Mouse (Mus musculus) heart, embryonic 11.5 days (tissue): ENCODE results near the gene Duox1. TPM values are rescaled to one million over a fixed set of nuclear protein-coding genes. Genes with fewer than 3 reads are reported as not detected.

ENCODE experiments used
- ATAC-seq: fragments of 200-750 bp; cut with Nextera tagmentation; replicated peaks from 2 replicates; pipeline ENCODE4 v1.8.0; 2017; ENCODE audit warnings: moderate library complexity; ENCODE audit not compliant: insufficient number of reproducible peaks, low FRiP score, low TSS enrichment
- H3K27ac ChIP-seq: fragments of 300-500 bp; sonication (generic); 2 replicates; pipeline ENCODE4 v1.5.1; 2014; ENCODE audit warnings: mild to moderate bottlenecking, low read depth, low read length
- H3K27me3 ChIP-seq: fragments of 300-500 bp; sonication (generic); 2 replicates; pipeline ENCODE4 v1.6.1; 2014; ENCODE audit warnings: mild to moderate bottlenecking, low read length, mixed read lengths; ENCODE audit not compliant: control insufficient read depth, insufficient read depth
- H3K36me3 ChIP-seq: fragments of 300-500 bp; sonication (generic); 2 replicates; pipeline ENCODE4 v1.6.1; 2014; ENCODE audit warnings: mild to moderate bottlenecking, low read length, moderate library complexity, mixed read lengths; ENCODE audit not compliant: control insufficient read depth, insufficient read depth
- H3K4me1 ChIP-seq: fragments of 300-500 bp; sonication (generic); 2 replicates; pipeline ENCODE4 v1.6.1; 2014; ENCODE audit warnings: low read length; ENCODE audit not compliant: control insufficient read depth, insufficient read depth
- H3K4me2 ChIP-seq: fragments of 300-500 bp; sonication (generic); 2 replicates; pipeline ENCODE4 v1.6.1; 2014; ENCODE audit warnings: mild to moderate bottlenecking, moderate library complexity
- H3K4me3 ChIP-seq: fragments of 300-500 bp; sonication (generic); 2 replicates; pipeline ENCODE4 v1.5.1; 2014; ENCODE audit warnings: low read depth, low read length
- H3K9ac ChIP-seq: fragments of 300-500 bp; sonication (generic); 2 replicates; pipeline ENCODE4 v1.6.1; 2014; ENCODE audit warnings: mild to moderate bottlenecking, low read depth, low read length, moderate library complexity
- H3K9me3 ChIP-seq: fragments of 300-500 bp; sonication (generic); replicated peaks from 2 replicates; pipeline ENCODE4 v1.6.1; 2016; ENCODE audit warnings: low read length; ENCODE audit not compliant: control insufficient read depth
- WGBS: fragments of 180-500 bp; shearing (Covaris S2); extraction: QIAGEN DNeasy Blood & Tissue Kit; methylation state at CpG from one replicate; pipeline ENCODE4 v1.1.7; 2014; ENCODE audit not compliant: insufficient replicate concordance; 5-methylcytosine and 5-hydroxymethylcytosine counted together
- polyA plus RNA-seq: library from polyadenylated mRNA; unstranded; fragments of >200 nt; fragmentation: Nextera tagmentation; extraction: Ambion mirVana; gene quantifications from 2 replicates; pipeline ENCODE4 v1.2.1, GENCODE M21; 2014

Gene Duox1
- polyA plus RNA-seq, 1 experiment from 2014 or later = not detected

- H3K27ac ChIP-seq = no peak overlapping the region
- H3K36me3 ChIP-seq = no peaks in the 10 kb centered on the region
- H3K4me3 ChIP-seq = no peak overlapping the region
- no peak overlapping the region for H3K4me2 ChIP-seq
- peaks cover 3% of the 10 kb centered on the region for H3K4me1 ChIP-seq
- no peak for ATAC-seq
- 72% methylated on average over 1 of the region's 1 CpGs for WGBS
- peaks cover 10% of the 10 kb centered on the region for H3K27me3 ChIP-seq
- H3K9ac ChIP-seq = no peak overlapping the region
- no peaks in the 10 kb centered on the region for H3K9me3 ChIP-seq
Measured at GRCm38 (mm10) chr2:122372541-122372940, 57.1 kb downstream of the Duox1 start.

- WGBS = 73% methylated on average over 5 of the region's 5 CpGs
- H3K27ac ChIP-seq = no peak overlapping the region
- no peak overlapping the region for H3K9ac ChIP-seq
- no peak for ATAC-seq
- H3K4me2 ChIP-seq = no peak overlapping the region
- H3K27me3 ChIP-seq = peaks cover 10% of the 10 kb centered on the region
- H3K9me3 ChIP-seq = no peaks in the 10 kb centered on the region
- no peak overlapping the region for H3K4me3 ChIP-seq
- no peaks in the 10 kb centered on the region for H3K36me3 ChIP-seq
- H3K4me1 ChIP-seq = no peaks in the 10 kb centered on the region
Measured at GRCm38 (mm10) chr2:122374012-122374411, 58.5 kb downstream of the Duox1 start.

- 25% methylated on average over 23 of the region's 23 CpGs for WGBS
- H3K27ac ChIP-seq = no peak overlapping the region
- no peaks in the 10 kb centered on the region for H3K4me1 ChIP-seq
- no peak for ATAC-seq
- peaks cover 10% of the 10 kb centered on the region for H3K27me3 ChIP-seq
- H3K9ac ChIP-seq = peak overlapping the region; percentile 69
- H3K36me3 ChIP-seq = no peaks in the 10 kb centered on the region
- H3K9me3 ChIP-seq = no peaks in the 10 kb centered on the region
- H3K4me2 ChIP-seq = peak overlapping the region; percentile 66
- peak overlapping the region; percentile 76 for H3K4me3 ChIP-seq
Measured at GRCm38 (mm10) chr2:122374666-122375331, 59.3 kb downstream of the Duox1 start.

GRCm38 (mm10) chr2:122375391-122375991 is 60.0 kb downstream of the Duox1 start:
- Histone ChIP-seq H3K27me3 (peaks cover 5% of the 10 kb centered on the region), H3K9me3 (no peaks in the 10 kb centered on the region), H3K36me3 (no peaks in the 10 kb centered on the region), H3K4me1 (no peaks in the 10 kb centered on the region), H3K9ac (peak overlapping the region; percentile 74), H3K4me2 (peak overlapping the region; percentile 91), H3K27ac (peak overlapping the region; percentile 81), H3K4me3 (peak overlapping the region; percentile 76)
- ATAC-seq = peak; percentile 69
- under 1% methylated on average over 32 of the region's 32 CpGs for WGBS

GRCm38 (mm10) chr2:122376041-122376561 is 60.6 kb downstream of the Duox1 start:
- Histone ChIP-seq H3K9me3 (no peaks in the 10 kb centered on the region), H3K4me2 (peak overlapping the region; percentile 91), H3K9ac (peak overlapping the region; percentile 74), H3K4me3 (peak overlapping the region; percentile 76), H3K27me3 (peaks cover under 1% of the 10 kb centered on the region), H3K4me1 (no peaks in the 10 kb centered on the region), H3K36me3 (no peaks in the 10 kb centered on the region), H3K27ac (peak overlapping the region; percentile 81)
- ATAC-seq = no peak
- WGBS = 0% methylated on average over 22 of the region's 22 CpGs

GRCm38 (mm10) chr2:122377215-122377674 is 61.8 kb downstream of the Duox1 start:
- WGBS = under 1% methylated on average over 28 of the region's 28 CpGs
- H3K4me2 ChIP-seq = peak overlapping the region; percentile 61
- H3K27me3 ChIP-seq = no peaks in the 10 kb centered on the region
- no peaks in the 10 kb centered on the region for H3K36me3 ChIP-seq
- peak; percentile 89 for ATAC-seq
- H3K4me3 ChIP-seq = peak overlapping the region; percentile 70
- peak overlapping the region; percentile 90 for H3K27ac ChIP-seq
- no peaks in the 10 kb centered on the region for H3K9me3 ChIP-seq
- H3K4me1 ChIP-seq = no peaks in the 10 kb centered on the region
- peak overlapping the region; percentile 82 for H3K9ac ChIP-seq

GRCm38 (mm10) chr2:122377751-122378246 is 62.3 kb downstream of the Duox1 start:
- WGBS = under 1% methylated on average over 26 of the region's 26 CpGs
- Histone ChIP-seq H3K27ac (peak overlapping the region; percentile 90), H3K27me3 (no peaks in the 10 kb centered on the region), H3K4me3 (peak overlapping the region; percentile 70), H3K9ac (peak overlapping the region; percentile 82), H3K4me1 (no peaks in the 10 kb centered on the region), H3K4me2 (peak overlapping the region; percentile 51), H3K36me3 (no peaks in the 10 kb centered on the region), H3K9me3 (no peaks in the 10 kb centered on the region)
- ATAC-seq = peak; percentile 87

DNA sequence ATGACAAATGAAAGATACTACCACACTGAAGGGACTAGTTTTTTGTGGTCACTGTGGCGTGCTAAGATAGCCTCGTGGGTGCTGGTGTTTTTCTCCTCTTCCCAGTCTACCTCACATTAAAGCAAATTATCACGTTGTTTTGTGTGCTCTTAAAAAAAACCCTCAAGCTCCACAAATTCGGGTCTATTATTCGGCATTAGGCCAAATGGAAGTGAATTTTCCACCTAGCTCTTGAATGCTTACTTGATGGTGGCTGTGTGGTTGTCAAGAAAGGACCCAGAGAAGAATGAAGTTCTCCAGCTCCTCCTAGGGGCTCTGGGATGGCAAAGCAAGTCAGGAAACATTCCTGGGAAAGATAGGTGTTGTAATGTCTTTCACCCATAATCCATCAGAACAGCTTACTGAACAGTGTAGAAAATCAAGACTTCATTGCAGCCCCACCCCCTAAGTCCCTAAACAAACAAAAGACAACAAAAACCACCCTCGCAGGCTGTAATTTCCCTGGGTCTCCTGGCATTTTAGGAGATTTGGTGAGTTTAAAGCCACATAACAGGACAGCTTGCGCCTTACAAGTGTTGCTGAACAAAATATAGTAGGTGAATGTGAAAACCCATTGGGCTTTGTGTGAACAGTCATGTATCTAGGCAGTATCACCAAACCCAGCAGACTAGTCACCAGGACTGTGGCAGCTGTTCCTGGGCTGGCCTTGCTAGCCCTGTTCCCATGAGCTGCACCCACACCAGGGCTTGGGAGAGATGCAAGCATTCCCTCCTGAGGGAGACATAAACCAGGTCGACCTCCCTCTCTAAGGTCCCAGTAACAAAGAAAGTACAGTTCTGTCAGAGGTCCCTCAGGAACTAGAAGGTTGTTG is 63.2 kb downstream of the Duox1 start:
- no peaks in the 10 kb centered on the region for H3K27me3 ChIP-seq
- ATAC-seq = no peak
- H3K27ac ChIP-seq = no peak overlapping the region
- H3K4me1 ChIP-seq = no peaks in the 10 kb centered on the region
- H3K36me3 ChIP-seq = no peaks in the 10 kb centered on the region
- no peaks in the 10 kb centered on the region for H3K9me3 ChIP-seq
- WGBS = 18% methylated on average over 8 of the region's 8 CpGs
- H3K4me2 ChIP-seq = peak overlapping the region; percentile 51
- peak overlapping the region; percentile 70 for H3K4me3 ChIP-seq
- no peak overlapping the region; the same call in 1 of the 2 replicates for H3K9ac ChIP-seq
